Mouse (Mus musculus) adrenal gland, adult 2 months (tissue): ENCODE measurements at regions not wholly inside any gene's neighbourhood (a gene's known extent, or its start where the extent isn't known, plus 50 kb on each side); places are given as distances from the start of the nearest gene placed in this dataset.

Experiments
- DNase-seq: peaks from one replicate; pipeline ENCODE4 v3.0.0; 2021

GRCm38 (mm10) chr16:57823329-57823728 lies 68.8 kb upstream of the Col8a1 start:
- DNase-seq, result no peak

- DNase-seq, result no peak
These were observed 90.9 kb upstream of the Col8a1 start for GRCm38 (mm10) chr16:57845416-57845815.

- no peak for DNase-seq
These were observed 91.8 kb upstream of the Col8a1 start for GRCm38 (mm10) chr16:57846386-57846785.

GRCm38 (mm10) chr16:57851854-57852253 lies 97.3 kb upstream of the Col8a1 start:
- no peak for DNase-seq

GRCm38 (mm10) chr16:57852838-57853460 lies 98.4 kb upstream of the Col8a1 start:
- no peak for DNase-seq

- DNase-seq, result no peak
These were observed 99.2 kb upstream of the Col8a1 start for GRCm38 (mm10) chr16:57853751-57854150.

GRCm38 (mm10) chr16:57857071-57857470 lies 102.5 kb upstream of the Col8a1 start:
- DNase-seq, result no peak

GRCm38 (mm10) chr16:57858151-57858764 lies 103.7 kb upstream of the Col8a1 start:
- no peak for DNase-seq

- DNase-seq, result no peak
These were observed 104.2 kb upstream of the Col8a1 start for GRCm38 (mm10) chr16:57858765-57859201.

GRCm38 (mm10) chr16:57863206-57863860 lies 108.8 kb upstream of the Col8a1 start:
- DNase-seq, result no peak

GRCm38 (mm10) chr16:57876857-57877256 lies 122.3 kb upstream of the Col8a1 start:
- no peak for DNase-seq

GRCm38 (mm10) chr16:57881575-57882094 lies 127.1 kb upstream of the Col8a1 start:
- no peak for DNase-seq

GRCm38 (mm10) chr16:57888138-57888537 lies 133.6 kb upstream of the Col8a1 start:
- no peak for DNase-seq

GRCm38 (mm10) chr16:57888553-57888952 lies 134.0 kb upstream of the Col8a1 start:
- DNase-seq, result no peak

GRCm38 (mm10) chr16:57890135-57890534 lies 135.6 kb upstream of the Col8a1 start:
- no peak for DNase-seq

GRCm38 (mm10) chr16:57893111-57893510 lies 138.6 kb upstream of the Col8a1 start:
- DNase-seq, result no peak

- DNase-seq, result no peak
These were observed 139.3 kb upstream of the Col8a1 start for GRCm38 (mm10) chr16:57893698-57894352.

- no peak for DNase-seq
These were observed 146.5 kb upstream of the Col8a1 start for GRCm38 (mm10) chr16:57901006-57901405.

- peak; percentile 8 for DNase-seq
These were observed 148.0 kb upstream of the Col8a1 start for GRCm38 (mm10) chr16:57902498-57902897.

- no peak for DNase-seq
These were observed 157.5 kb upstream of the Col8a1 start for GRCm38 (mm10) chr16:57912001-57912400.

GRCm38 (mm10) chr16:57914506-57914905 lies 160.0 kb upstream of the Col8a1 start:
- no peak for DNase-seq

- DNase-seq, result no peak
These were observed 160.9 kb upstream of the Col8a1 start for GRCm38 (mm10) chr16:57915451-57915850.
